Mouse (Mus musculus) frontal cortex, adult 2 months (tissue): ENCODE results near the gene Rere. TPM values are rescaled to one million over a fixed set of nuclear protein-coding genes. Genes with fewer than 3 reads are reported as not detected.

Experiments
- DNase-seq, 2 experiments: peaks; one replicate each; pipeline ENCODE4 v3.0.0; 2022; ENCODE audit warnings: low spot score in 1 of 2; ENCODE audit errors: extremely low spot score in 1 of 2
- polyA plus RNA-seq: library from polyadenylated mRNA; depleted of rRNA; stranded (reverse); fragments of >200 nt; gene quantifications from 2 replicates; pipeline ENCODE4 v1.2.3, GENCODE M21; 2012

The Rere gene
- polyA plus RNA-seq, 1 experiment = 64.4 TPM

DNA sequence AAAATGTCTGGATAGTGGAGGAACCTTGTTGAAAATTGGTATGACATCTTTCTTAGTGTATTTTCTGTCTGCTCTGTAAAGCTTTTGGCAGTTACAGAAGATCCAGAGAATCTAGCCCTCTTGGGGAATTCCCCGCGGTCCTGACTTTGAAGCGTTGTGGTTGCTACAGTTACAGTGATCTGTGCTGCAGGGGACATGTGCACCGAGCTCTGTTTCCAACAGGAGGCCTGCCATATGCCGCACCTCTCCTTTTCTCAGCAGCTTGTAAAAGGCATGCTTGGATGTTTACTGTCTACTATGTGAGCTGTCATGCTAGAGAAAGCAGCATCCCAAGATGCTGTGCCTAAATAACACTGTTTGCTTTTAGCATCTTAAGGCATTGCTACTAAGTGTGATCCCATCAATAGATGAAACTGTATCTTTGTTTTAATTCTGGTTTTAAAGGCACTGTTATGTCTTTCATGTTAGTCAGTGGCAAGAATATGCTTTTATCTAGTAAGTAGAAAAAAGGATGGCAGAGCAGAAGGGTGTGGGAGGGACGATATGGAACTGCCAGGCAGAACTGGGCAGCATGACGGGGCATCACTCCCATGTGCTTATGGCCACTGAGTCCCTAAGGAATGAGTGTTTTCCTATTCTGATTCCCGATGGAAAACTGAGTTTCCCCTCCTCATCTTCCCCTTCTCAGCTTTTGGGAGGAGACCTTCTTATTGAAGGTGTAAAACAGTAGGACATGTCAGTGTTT, 57.6 kb downstream of the Rere start:
- peak; percentile 60 to 69 for DNase-seq

DNA sequence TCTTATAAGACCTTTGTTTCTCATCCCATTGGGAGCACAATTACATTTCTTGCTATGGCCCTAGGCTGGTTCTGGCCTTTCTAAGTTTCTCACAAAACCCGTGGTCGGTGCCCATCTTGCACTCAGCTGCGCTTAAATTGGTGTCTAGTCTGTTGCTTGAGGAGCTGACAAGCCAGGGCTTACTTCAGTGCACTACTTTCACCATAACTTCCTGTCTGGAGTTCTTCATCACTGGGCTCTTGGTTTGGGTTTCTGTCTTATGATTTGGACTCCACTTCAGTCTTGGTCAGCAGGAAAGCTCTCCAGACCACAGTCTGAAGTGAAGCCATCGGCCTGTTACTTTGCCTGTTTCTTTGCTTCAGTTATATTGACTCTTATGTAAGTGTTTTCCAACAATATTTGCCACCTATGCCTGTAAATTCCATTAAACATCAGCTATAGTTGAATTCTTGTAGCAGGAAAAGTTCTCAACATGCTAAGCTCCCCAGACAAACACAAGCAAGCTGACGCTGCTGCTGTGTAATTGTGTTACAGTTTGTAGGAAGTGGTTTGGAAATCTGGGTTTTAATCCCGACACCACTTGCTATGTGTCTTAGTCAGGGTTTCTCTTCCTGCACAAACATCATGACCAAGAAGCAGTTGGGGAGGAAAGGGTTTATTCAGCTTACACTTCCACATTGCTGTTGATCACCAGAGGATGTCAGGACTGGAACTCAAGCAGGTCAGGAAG, 59.5 kb downstream of the Rere start:
- DNase-seq = no peak

DNA sequence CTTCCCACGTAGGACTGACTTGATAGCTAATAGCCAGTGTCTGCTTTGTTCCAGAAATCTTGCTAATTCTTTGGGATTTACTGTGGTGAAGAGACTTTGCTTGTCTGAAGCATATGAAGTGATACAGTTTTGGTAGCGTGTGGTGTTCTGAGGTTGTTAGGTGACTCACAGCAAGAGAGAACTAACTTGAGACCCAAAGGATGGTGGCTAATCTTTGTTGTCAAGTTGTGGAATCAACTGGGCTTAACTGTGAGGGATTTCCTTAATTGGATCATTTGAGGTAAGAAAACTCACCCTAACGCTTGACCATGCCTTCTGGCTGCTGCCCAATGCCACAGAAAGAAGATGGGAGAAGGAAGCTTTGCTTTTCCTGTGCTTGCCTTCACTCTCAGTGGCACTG, 63.1 kb downstream of the Rere start:
- no peak for DNase-seq

DNA sequence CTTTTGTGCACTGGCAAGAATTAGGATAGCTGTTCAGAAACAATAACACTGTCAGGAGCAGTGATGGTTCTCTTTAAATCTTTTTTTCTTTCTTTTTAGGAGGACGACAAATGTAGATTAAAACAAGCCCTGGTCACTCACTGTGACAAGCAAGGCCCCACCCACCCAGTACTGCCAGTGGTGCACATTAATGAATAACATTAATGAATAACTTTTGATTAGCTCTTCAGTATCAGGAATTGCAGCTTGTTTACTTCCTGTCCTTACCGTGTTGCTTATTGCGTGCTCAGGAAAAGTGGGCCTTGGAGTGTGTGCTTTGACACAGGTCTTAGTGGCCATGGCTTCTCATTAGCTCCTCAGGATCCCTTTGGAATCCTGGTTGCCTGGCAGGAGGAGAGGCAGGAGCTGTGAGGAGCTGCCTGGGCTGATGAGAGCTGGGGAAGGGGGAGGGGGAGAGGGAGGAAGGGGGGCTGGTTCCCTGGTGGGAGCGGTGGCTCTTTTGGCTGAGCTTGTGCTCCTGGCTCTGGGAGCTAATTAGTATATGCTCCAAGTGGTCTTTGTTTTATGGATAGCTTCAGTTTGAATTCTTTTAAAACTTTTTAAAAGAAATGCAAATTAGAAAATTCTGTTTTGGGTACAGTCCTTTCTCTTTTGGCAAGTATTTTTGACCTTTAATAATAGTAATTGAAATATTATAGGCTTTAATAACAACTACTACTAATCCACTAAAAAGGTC, 65.4 kb downstream of the Rere start:
- peak in 1 of 2 experiments; percentile 17 for DNase-seq

DNA sequence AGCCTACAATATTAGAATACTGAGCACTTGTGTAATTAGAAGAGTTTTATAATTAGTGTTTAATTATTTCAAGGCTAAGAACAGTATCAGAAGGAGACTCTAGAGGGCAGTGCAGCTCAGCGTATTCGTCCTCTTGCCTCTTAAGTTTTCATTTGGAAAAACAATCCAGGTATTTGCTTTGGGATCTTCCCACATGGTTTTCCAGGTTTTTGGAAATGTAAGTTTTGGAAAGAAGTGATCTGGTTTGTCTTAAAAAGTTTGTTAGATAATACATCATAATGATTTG, 65.9 kb downstream of the Rere start:
- DNase-seq = peak in 1 of 2 experiments; percentile 60

DNA sequence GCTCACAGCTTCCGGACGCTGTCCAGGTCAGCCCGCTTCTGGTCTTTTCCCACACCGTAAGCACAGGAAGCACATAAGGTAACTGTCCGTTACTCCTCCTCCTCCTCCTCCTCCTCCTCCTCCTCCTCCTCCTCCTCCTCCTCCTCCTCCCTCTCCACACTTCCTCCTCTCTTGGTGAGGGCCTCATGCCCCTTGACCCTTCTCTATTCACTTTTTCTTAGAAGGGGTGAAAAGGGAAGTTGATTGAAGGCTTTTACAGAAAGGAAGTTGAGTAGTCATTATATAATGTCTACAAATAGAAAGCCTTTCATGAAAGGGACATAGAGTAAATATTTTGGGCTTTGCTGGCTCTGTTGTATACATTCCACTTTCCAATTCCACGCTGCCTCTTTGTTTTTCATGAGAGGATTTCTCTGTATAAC, 68.2 kb downstream of the Rere start:
- no peak for DNase-seq

DNA sequence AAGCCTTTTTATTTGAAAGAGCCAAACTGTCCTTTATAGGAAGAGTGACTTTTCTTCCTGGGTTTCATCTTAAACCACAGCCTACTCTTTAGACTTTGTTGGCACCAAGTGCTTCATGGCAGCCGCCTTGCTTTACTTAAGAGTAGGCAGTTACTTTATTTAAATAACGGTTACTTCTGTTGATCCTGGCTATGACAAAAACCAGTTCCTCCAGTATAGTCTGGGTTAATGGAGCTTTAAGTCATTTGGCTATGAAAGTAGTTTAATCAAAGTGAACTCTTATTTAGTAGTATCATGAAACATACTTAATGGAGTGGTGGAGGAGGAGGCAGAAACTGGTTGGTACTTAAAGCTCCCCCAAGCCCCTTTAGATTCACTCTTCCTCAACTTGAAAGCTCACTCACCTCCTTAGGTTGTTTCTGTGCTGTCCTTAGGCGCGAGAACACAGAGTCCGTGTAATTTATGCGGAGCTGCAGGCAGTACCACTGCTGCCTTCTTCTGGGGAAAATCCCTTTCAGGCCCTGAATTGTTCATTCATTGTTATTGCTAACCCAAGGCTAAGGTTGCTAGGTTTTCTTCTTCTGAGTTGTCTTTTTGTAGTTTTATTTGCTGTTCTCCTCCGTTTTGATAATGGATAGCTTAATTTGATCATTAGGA, 70.1 kb downstream of the Rere start:
- DNase-seq = no peak

DNA sequence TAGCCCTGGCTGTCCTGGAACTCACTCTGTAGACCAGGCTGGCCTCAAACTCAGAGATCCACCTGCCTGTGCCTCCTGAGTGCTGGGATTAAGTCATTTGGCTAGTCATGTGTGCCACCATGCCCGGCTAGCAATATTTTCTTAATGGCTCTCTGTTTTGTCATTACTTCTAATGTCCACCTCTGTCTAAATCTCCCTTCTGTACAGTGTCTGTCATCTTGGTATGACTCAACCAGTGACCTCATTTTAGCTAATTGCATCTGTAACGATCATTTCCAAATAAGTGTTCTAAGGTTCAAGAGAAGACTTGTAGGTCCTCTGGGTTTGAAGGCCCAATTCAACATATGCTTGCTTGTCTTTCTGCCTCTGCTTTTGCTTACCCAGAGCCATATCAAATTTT, 71.3 kb downstream of the Rere start:
- DNase-seq = no peak

DNA sequence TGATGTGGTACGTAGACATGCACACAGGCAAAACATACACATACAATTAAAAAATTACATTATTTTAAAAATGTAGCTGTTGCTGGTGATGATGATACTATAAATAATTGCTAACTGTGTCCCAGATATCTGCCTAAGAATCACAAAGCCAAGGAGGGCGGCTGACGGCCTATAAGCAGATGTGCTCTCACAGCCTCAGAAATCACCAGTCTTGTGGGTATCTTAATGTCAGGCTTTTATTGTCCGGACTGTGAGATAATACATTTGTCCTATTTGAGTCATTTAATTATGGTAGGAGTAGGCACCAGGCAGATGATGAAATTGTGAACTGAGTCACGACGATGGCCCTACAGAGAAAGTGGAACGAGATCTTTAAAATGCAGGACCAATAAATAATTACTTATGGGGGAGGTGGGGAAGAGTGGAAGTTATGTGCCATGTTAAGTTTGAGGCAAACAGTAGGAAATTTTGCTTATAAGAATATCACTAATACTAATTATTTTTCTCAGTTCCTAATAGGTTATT, 72.0 kb downstream of the Rere start:
- DNase-seq = no peak

DNA sequence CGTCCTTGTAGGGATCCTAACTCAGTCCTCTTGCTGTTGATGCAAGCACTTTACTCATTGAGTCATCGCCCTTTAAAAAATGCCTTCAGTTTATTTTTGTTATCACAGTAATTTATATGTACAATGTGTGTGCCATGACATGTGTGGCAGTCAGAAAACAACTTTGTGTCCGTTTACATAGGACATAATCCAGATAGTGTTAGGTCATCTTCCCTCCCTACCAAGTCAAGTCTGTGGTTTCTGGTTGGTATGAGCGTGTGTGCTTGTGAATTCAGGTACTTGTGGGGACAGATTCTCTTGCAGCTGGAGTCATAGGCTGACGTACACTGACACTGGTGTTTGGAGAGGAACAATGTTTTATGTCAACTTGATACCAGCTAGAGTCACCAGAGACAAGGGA, 74.4 kb downstream of the Rere start:
- no peak for DNase-seq

DNA sequence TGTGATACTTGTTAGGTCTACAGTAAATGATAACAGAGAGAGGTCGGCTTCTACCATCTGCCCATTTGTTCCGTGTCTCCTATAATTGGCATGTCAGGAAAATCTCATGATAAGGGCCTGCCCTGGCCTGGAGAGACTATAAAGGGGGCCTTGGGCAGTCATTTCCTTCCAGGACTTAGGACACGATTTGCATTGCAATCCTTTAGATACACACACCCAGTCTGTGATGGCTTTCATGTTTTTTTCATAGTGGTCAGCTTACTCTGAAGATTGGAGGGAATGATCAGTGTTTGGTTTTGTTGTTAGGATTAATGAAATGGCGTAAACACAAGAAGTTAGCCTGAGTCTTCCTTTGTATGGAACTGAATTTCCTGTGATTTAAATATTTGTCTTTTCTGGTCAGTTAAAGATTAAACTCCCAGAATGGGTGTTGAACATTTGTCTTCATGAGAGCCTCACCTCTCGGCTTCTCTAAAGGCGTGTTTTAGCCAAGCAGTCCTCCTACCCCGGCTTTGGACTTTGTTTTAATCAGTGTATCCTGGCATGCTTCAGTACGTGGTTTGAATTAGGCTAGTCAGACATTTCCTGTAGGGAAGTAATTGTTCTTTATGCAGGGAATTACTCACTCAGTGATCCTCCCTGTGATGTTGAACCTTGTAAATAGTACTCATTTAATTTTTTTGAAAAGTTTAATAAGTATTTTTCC, 80.7 kb downstream of the Rere start:
- DNase-seq = no peak

DNA sequence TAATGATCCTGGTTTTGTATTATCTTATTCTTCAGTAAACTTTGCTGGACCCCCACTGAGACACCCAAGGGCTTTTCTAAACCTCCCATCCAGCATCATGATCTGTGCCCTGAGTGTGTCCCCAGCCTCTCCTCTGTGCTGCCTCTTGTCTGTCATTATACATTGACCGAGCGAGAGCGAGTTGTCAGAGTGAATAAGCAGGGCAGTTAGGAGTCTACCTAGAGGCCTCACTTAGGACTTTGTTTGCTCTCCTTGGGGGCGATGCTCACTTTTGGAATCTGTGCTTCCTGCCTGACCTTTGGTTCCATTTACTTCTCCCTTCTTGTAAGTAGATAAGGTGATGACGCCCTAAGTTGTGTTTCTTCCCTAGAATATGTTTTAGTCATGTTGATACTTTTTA, 81.4 kb downstream of the Rere start:
- no peak for DNase-seq

DNA sequence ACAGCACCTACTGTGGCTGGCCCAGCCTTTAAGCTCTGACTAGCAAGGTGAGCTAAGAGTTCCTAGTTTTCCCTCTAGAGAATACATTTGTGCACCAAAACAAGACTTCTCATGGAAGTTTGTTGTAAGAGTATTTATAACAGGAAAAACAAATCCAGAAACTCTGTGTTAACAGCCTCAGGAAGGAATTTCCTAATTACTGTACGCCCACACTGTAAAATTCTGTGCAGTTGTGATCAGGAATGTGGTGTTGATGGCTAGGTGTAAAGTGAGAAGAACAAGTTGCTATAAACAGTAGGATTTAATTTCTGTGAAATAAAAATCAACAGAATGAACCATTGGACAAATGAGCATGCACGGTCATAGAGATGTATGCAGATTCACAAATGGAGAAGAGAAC, 83.3 kb downstream of the Rere start:
- no peak for DNase-seq

DNA sequence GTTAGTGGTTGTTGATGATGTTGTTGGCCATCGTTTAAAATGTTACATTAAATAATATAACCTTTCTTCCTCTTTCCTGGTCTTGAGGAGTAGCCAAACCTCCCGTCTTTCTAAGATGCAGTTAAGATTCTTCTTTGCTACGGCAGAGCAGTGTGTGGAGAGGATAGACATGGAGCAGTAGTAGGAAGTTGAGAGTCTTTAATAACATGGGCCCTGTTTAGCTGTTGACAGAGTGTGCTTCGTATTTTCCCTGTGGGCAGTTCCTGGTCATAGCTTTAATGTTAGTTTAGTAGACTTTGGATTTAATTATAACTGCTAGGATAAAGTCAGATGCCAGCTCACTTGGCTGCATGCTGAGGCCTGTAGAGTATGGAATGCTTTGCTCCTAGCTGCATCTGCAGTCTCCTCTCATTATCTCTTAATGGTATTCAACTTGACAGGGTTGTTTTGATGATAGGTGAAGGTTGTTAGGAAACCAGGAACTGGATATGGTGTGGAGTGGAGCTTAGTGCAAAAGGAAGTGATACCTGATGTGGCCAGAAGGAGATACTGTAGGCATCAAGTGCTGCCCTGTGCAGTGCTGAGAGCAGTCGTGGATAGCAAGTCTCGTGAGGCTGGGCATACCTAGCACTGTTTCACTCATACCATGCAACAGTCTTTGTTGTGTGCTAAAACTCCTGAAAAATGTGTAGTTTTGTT, 85.2 kb downstream of the Rere start:
- DNase-seq = no peak

DNA sequence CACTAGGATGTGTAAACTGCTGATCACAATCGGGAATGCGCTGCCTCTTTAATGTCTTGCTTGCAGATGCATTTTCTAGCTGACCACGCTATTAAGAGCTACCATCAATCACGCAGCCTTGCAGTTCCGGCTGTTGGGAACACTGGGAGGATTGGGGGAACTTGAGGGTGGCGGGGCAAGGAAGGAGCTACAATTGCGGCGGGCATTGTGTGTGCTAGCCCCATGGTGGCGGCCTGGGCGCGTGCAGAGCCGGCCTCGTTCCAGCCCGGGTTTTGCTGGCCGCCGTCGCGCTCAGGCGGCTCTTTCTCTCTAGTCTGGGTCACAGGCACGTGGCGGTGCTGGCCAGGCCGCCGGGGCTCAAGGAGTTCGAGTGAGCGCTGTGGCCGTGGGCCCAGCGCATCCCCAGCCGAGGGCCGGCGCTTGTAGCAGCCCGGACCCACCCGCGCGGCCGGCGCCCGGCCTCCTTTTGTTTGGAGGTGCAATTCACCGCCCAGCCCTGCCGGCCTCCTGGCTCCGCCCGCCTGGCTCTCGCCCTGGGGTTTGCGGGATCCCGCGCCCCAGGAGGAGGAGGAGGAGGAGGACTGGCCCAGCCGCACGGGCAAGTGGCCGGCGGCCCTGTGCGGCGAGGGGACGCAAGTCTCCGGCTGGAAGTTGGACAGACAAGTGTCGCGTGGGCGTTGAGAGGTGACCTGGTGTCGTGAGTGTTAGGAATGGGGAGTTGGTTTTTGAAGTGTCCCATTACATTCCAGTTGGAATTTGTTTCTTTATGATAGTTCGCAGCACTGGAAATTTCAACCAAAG, 90.3 kb downstream of the Rere start:
- peak in 1 of 2 experiments; percentile 64 for DNase-seq

DNA sequence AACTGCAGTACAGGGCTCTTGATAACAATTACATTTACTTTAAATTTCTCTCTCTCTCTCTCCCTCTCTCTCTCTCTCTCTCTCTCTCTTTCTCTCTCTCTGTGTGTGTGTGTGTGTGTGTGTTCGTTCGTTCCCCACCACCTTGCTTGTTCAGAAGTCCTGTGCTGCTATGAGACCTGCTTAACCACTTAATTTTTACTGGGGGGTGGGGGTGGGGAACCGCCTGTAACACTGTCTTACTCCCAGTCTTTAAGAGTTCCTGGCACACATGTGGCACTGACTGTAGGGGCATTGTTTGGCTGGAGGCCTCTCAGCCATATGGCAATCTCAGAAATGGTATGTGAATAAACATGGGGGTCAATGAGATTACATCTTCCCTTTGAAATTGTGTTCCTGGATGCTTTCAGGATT, 91.2 kb downstream of the Rere start:
- no peak for DNase-seq

DNA sequence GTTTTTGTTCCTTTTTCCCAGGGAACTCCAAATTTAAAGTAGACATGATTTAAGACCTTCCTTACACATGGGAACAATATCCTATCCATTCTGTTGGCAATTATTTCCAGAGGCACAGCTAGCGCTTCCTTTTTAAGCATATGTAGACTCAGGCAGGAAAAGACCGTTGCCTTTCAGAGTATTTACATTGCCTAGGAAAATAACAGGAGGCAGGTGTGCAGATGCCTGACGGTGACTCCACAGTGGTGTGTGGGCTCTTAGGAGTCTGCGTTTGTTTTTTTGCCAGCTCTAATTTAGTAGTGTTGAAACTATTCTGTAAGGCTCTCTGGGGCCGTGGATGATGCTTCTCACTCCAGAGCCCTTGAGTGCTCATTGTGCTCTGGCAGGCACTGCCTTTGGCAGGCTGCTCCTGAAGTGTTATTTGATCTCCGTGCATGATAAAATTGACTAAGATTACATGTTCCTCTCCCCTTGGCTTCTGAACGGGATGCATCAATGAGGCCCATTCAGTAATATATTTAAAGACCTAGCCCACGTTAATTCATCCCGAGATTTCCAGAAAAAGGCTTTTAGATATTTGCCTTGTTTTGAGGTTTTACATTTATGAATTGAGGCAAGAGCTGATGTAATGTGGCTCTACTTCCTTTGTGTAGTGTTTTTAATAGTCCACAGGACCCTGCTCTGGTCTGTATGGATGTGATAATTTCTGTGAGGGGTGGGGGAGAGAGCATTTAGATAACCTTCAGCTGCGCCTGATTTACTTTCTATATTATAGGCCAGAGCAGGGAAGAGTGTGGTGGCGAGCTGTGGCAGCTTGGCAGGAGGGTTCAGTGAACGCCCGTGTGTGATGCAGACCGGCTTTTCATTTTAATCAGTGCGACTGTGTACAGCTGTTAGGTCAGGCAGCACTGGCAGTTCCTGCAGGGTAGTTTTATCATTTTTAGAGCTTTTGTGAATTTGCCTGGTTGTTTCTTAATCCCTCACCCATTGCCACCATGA, 92.0 kb downstream of the Rere start:
- peak in 1 of 2 experiments; percentile 40 for DNase-seq
